Mouse (Mus musculus) olfactory bulb, adult 2 months (tissue): ENCODE results near the gene Zbtb38. TPM values are rescaled to one million over a fixed set of nuclear protein-coding genes. Genes with fewer than 3 reads are reported as not detected.

Experiments
- H3K27ac ChIP-seq: fragments of 200-500 bp; 2 replicates; pipeline ENCODE4 v1.5.1; 2012; ENCODE audit warnings: low read depth, low read length; ENCODE audit not compliant: insufficient read depth
- H3K4me1 ChIP-seq: fragments of 200-500 bp; 2 replicates; pipeline ENCODE4 v1.6.1; 2012; ENCODE audit warnings: low read length; ENCODE audit not compliant: control insufficient read depth, insufficient read depth
- H3K4me3 ChIP-seq: fragments of 200-500 bp; 2 replicates; pipeline ENCODE4 v1.5.1; 2012; ENCODE audit warnings: mild to moderate bottlenecking, low read depth, low read length, moderate library complexity; ENCODE audit not compliant: insufficient read depth
- CTCF ChIP-seq: fragments of 200-500 bp; IDR thresholded peaks from 2 replicates; pipeline ENCODE4 v1.5.1; 2012; ENCODE audit warnings: low read depth, mild to moderate bottlenecking, low read length, moderate library complexity; ENCODE audit not compliant: insufficient read depth
- POLR2A ChIP-seq: fragments of 200-500 bp; IDR thresholded peaks from 2 replicates; pipeline ENCODE4 v1.6.1; 2012; ENCODE audit warnings: mild to moderate bottlenecking, low read depth, low read length, moderate library complexity; ENCODE audit not compliant: insufficient read depth
- WGBS: fragments of 180-500 bp; shearing (Covaris S2); methylation state at CpG from one replicate; pipeline ENCODE4 v1.1.7; 2018; 5-methylcytosine and 5-hydroxymethylcytosine counted together
- polyA plus RNA-seq: library from polyadenylated mRNA; stranded (reverse); fragments of >200 nt; gene quantifications from 2 replicates; pipeline ENCODE4 v1.2.4, GENCODE M21; 2012; ENCODE audit warnings: low replicate concordance; ENCODE audit not compliant: missing spikeins, insufficient read depth, insufficient read length

Gene Zbtb38
- polyA plus RNA-seq, 1 experiment = 74.3 TPM

- Histone ChIP-seq H3K4me3 (no peak overlapping the region), H3K4me1 (peaks cover 17% of the 10 kb centered on the region), H3K27ac (no peak overlapping the region)
- TF ChIP-seq POLR2A (no peak), CTCF (no peak)
- 94% methylated on average over 2 of the region's 2 CpGs for WGBS
Observed at GRCm38 (mm10) chr9:96633771-96634170, 118.9 kb downstream of the Zbtb38 start.

Other genes with a start within 250 kb of the Zbtb38 start
- gene Gm28729, start 227.6 kb downstream of the Zbtb38 start, polyA plus RNA-seq = not detected in 2 replicates
- not detected in 2 replicates for gene Rasa2, start 121.2 kb downstream of the Zbtb38 start, polyA plus RNA-seq
- gene Pxylp1, start 139.8 kb upstream of the Zbtb38 start, polyA plus RNA-seq = not detected in 2 replicates